Mouse (Mus musculus): ENCODE results near the gene Eps8l1.
A peak's percentile ranks its signal among the peaks of the same experiment; 100 is the strongest.
"Not testable (repeated sequence)": the region's sequence is repeated elsewhere in the genome, so short reads cannot be mapped to it uniquely, and the experiment has no call there.

Eps8l1 gene

GRCm38 (mm10) chr7:4460576-4461434, at the start of gene Eps8l1:
Gene Eps8l1, plus strand, starts transcription at chr7:4460674.
- no peak for DNase-seq

- DNase-seq: not testable (repeated sequence)
Observed at GRCm38 (mm10) chr7:4412406-4412805, 48.1 kb upstream of the Eps8l1 start.

GRCm38 (mm10) chr7:4419681-4420080, 40.8 kb upstream of the Eps8l1 start:
- no peak for DNase-seq

GRCm38 (mm10) chr7:4420230-4420629, 40.2 kb upstream of the Eps8l1 start:
- DNase-seq: no peak

GRCm38 (mm10) chr7:4427161-4427912, 33.1 kb upstream of the Eps8l1 start:
- peak; percentile 88 for DNase-seq

GRCm38 (mm10) chr7:4430246-4430844, 30.1 kb upstream of the Eps8l1 start:
- no peak for DNase-seq

- DNase-seq: peak; percentile 81
Observed at GRCm38 (mm10) chr7:4431548-4431947, 28.9 kb upstream of the Eps8l1 start.

GRCm38 (mm10) chr7:4432026-4432425, 28.4 kb upstream of the Eps8l1 start:
- no peak for DNase-seq

- no peak for DNase-seq
Observed at GRCm38 (mm10) chr7:4437721-4438120, 22.8 kb upstream of the Eps8l1 start.

- no peak for DNase-seq
Observed at GRCm38 (mm10) chr7:4440549-4440948, 19.9 kb upstream of the Eps8l1 start.

- DNase-seq: peak; percentile 84
Observed at GRCm38 (mm10) chr7:4445216-4445791, 15.2 kb upstream of the Eps8l1 start, which contains the start of gene Rdh13. Gene Rdh13, minus strand, starts transcription at chr7:4445649.

- DNase-seq: no peak
Observed at GRCm38 (mm10) chr7:4447138-4447537, 13.3 kb upstream of the Eps8l1 start.

GRCm38 (mm10) chr7:4448439-4448838, 12.0 kb upstream of the Eps8l1 start:
- no peak for DNase-seq

GRCm38 (mm10) chr7:4449211-4449610, 11.3 kb upstream of the Eps8l1 start:
- DNase-seq: no peak

GRCm38 (mm10) chr7:4452644-4453043, 7.8 kb upstream of the Eps8l1 start:
- no peak for DNase-seq

- no peak for DNase-seq
Observed at GRCm38 (mm10) chr7:4464194-4464824, 3.8 kb downstream of the Eps8l1 start.

- no peak for DNase-seq
Observed at GRCm38 (mm10) chr7:4467801-4468200, 7.3 kb downstream of the Eps8l1 start.

GRCm38 (mm10) chr7:4470275-4471178, 10.1 kb downstream of the Eps8l1 start:
- peak; percentile 43 for DNase-seq

- DNase-seq: peak; percentile 48
Observed at GRCm38 (mm10) chr7:4471179-4471555, 10.7 kb downstream of the Eps8l1 start.

- DNase-seq: no peak
Observed at GRCm38 (mm10) chr7:4473940-4474339, 13.5 kb downstream of the Eps8l1 start.

- no peak for DNase-seq
Observed at GRCm38 (mm10) chr7:4478021-4478795, 17.7 kb downstream of the Eps8l1 start.
